Mouse (Mus musculus): Measurements from ENCODE around the gene Col1a1. TPM values are rescaled to one million over a fixed set of nuclear protein-coding genes. Genes with fewer than 3 reads are reported as not detected.

Gene Col1a1
- polyA plus RNA-seq, 1 experiment from 2014 or later: 37.8 TPM

DNA sequence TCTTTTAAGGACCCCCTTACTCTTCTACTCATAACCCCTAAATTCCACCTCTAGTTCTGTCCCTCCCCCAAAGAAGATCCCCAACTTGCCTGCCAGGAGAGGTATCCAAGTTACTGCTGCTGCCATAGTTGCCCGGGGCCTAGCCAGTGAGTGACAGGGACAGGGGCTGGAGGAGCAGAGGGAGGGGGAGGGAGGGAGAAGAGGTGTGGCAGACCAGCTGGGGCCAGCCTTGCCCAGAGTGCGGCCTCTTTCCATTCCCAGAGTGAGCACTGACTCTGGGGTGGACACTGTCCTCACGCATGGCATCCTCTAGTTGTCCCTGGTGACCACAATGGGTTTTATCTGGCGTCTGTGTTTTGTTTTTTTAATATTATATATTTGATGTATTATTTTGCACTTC lies 37.3 kb downstream of the Col1a1 start:
- no peak for ATAC-seq
- no peak overlapping the region for H3K27ac ChIP-seq (ENCODE audit: low read depth)
- no peaks in the 10 kb centered on the region for H3K9me3 ChIP-seq (ENCODE audit: low read length)
- H3K4me2 ChIP-seq (ENCODE audit: low read depth, low read length): no peak overlapping the region
- no peak overlapping the region for H3K4me3 ChIP-seq (ENCODE audit: low read depth, low read length)
- TF ChIP-seq EP300 (IDR thresholded peaks at IDR 0.05; ENCODE audit: low read depth) (no peak), CTCF (IDR thresholded peaks at IDR 0.05; ENCODE audit: low read depth) (no peak)
- WGBS (ENCODE audit: insufficient replicate concordance): 51% methylated on average over 4 of the region's 4 CpGs
- H3K9ac ChIP-seq (replicated peaks): no peak overlapping the region
- 0 out of 2 replicates have a peak, but pooled peaks cover 7% of the 10 kb centered on the region for H3K27me3 ChIP-seq (ENCODE audit: insufficient read depth, low read length)
- DNase-seq: no peak
- no peaks in the 10 kb centered on the region for H3K4me1 ChIP-seq (ENCODE audit: insufficient read depth)
- H3K36me3 ChIP-seq (replicated peaks; ENCODE audit: insufficient read depth, low read length): no peaks in the 10 kb centered on the region

DNA sequence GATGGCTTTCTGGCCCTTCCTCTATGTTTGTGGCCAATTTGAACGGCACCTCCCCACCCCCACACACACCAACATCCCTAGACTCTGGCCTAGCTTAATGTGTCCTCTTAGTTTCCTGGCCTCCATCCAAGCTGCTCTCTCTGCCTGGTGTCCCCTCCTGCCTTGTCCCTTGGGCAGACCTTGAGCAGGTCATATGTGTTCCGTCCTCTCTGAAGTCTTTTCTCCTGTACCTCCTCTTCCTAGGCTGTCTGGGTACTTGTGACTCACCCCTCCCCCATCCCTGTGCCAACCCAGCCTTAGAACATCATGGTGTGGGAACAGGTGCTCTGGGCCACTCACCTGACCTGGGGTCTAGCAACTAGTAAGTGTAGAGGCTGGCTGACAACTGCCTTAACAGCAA lies 38.9 kb downstream of the Col1a1 start:
- no peak for DNase-seq
- no peaks in the 10 kb centered on the region for H3K36me3 ChIP-seq (replicated peaks; ENCODE audit: insufficient read depth, low read length)
- no peaks in the 10 kb centered on the region for H3K9me3 ChIP-seq (ENCODE audit: low read length)
- H3K4me3 ChIP-seq (ENCODE audit: low read depth, low read length): no peak overlapping the region
- peaks cover 8% of the 10 kb centered on the region for H3K4me1 ChIP-seq (ENCODE audit: insufficient read depth)
- no peak for ATAC-seq
- no peak overlapping the region for H3K27ac ChIP-seq (ENCODE audit: low read depth)
- WGBS (ENCODE audit: insufficient replicate concordance): 72% methylated on average over 2 of the region's 2 CpGs
- no peak overlapping the region for H3K9ac ChIP-seq (replicated peaks)
- H3K4me2 ChIP-seq (ENCODE audit: low read depth, low read length): no peak overlapping the region
- TF ChIP-seq CTCF (IDR thresholded peaks at IDR 0.05; ENCODE audit: low read depth) (no peak), EP300 (IDR thresholded peaks at IDR 0.05; ENCODE audit: low read depth) (no peak)
- H3K27me3 ChIP-seq (ENCODE audit: insufficient read depth, low read length): 0 out of 2 replicates have a peak, but pooled peaks cover 3% of the 10 kb centered on the region

DNA sequence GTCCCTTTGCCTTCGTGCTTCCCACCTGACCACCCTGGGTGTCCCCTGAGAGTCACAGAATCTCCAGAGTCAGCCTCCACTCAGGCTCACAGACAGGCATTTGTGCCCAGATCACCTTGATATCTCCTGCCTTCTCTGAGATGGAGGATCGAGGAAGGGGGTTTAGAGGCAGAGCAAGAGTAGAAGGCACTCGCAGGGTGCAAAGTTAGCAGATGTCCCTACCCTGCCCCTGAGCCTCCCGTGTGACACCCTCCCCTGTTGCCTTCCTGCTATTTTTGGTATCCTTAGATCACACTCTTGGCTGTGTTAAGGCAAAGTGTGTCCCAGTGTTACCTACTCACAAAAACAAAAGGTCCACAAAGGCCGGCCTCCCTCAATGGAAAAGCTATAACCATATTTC lies 40.2 kb downstream of the Col1a1 start, which contains the start of gene Sgca:
Gene Sgca, minus strand, starts transcription at position 129 of the 400 bp plus-strand sequence.
- Histone ChIP-seq H3K4me3 (ENCODE audit: low read depth, low read length) (no peak within 1 kb of the TSS), H3K9ac (replicated peaks) (no peak within 1 kb of the TSS), H3K36me3 (replicated peaks; ENCODE audit: insufficient read depth, low read length) (no peaks in the 10 kb centered on the region), H3K27ac (ENCODE audit: low read depth) (no peak within 1 kb of the TSS), H3K4me1 (ENCODE audit: insufficient read depth) (peaks cover 8% of the 10 kb centered on the region), H3K4me2 (ENCODE audit: low read depth, low read length) (no peak within 1 kb of the TSS), H3K9me3 (ENCODE audit: low read length) (no peaks in the 10 kb centered on the region), H3K27me3 (ENCODE audit: insufficient read depth, low read length) (0 out of 2 replicates have a peak, but pooled peaks cover 2% of the 10 kb centered on the region)
- no peak for ATAC-seq
- no peak for DNase-seq
- no peak for TF ChIP-seq EP300 (IDR thresholded peaks at IDR 0.05; ENCODE audit: low read depth)
- TF ChIP-seq CTCF (IDR thresholded peaks at IDR 0.05; ENCODE audit: low read depth): no peak
- 76% methylated on average over 5 of the region's 5 CpGs for WGBS (ENCODE audit: insufficient replicate concordance)

DNA sequence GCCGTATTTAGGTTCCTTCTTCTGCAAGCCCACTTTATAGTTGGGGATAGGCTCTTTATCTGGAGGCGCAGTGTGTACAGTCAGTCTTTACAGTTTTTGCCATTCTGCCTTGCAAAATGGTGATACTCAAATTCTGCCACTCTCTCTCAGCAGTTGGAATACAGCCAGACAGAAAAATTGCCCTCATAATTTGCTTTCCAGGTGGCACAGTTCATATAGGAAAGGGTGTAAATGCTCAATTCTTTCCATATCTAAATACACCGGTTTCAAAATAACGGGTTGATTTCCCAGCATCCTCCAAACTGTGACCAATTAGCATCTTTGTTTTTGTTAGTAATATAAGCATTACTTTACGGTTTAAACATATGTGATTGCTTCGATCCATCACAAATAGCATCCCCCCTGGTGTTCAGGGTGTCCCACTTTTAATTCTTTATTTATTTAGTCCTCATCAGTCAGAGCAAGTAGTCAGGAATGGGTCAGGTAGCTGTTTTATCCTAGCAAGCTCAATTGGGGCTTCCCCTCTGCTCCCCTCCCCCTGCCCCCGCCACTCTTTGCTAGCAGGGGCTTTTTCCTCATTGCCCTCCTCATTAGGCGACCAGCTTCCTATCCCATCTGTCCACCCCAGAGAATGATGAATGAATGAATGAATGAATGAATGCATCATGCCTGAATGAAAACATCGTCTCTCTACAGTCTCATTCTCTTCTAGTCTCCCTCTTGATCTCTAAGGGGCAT lies 42.3 kb downstream of the Col1a1 start:
- Histone ChIP-seq H3K36me3 (replicated peaks; ENCODE audit: insufficient read depth, low read length) (no peaks in the 10 kb centered on the region), H3K27ac (ENCODE audit: low read depth) (no peak overlapping the region), H3K27me3 (ENCODE audit: insufficient read depth, low read length) (no peaks in the 10 kb centered on the region), H3K4me2 (ENCODE audit: low read depth, low read length) (peak overlapping the region; percentile 65), H3K4me3 (ENCODE audit: low read depth, low read length) (no peak overlapping the region), H3K9ac (replicated peaks) (no peak overlapping the region), H3K9me3 (ENCODE audit: low read length) (no peaks in the 10 kb centered on the region), H3K4me1 (ENCODE audit: insufficient read depth) (peaks cover 8% of the 10 kb centered on the region)
- WGBS (ENCODE audit: insufficient replicate concordance): 46% methylated on average over 9 of the region's 9 CpGs
- ATAC-seq (no peak), DNase-seq (no peak)
- no peak for TF ChIP-seq CTCF (IDR thresholded peaks at IDR 0.05; ENCODE audit: low read depth)
- TF ChIP-seq EP300 (IDR thresholded peaks at IDR 0.05; ENCODE audit: low read depth): 0 out of 2 replicates have a peak, but pooled peaks have one; percentile 43

DNA sequence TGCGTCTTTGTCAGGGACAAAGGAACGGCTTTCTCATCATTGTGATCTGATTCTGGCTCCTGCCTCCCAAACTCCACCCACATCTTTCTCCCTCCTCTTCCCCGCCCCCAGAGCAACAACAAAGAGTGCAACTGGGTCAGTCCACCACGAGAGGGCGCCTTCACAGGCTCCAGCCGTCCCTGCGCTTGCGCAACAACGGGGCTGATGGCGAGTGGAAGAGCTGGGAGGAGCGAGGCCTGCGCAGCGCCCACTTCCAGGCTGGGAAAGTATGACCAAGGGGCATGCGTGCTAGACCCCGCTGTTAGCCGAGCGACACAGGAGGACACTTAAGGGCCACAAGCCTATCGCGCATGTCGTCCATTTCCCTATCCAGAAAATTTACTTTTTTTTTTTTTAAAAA lies 42.9 kb downstream of the Col1a1 start:
- DNase-seq (peak; percentile 97), ATAC-seq (peak; percentile 92)
- Histone ChIP-seq H3K9ac (replicated peaks) (no peak overlapping the region), H3K27ac (ENCODE audit: low read depth) (no peak overlapping the region), H3K4me1 (ENCODE audit: insufficient read depth) (peaks cover 8% of the 10 kb centered on the region), H3K27me3 (ENCODE audit: insufficient read depth, low read length) (no peaks in the 10 kb centered on the region), H3K9me3 (ENCODE audit: low read length) (no peaks in the 10 kb centered on the region), H3K4me3 (ENCODE audit: low read depth, low read length) (peak overlapping the region; percentile 26), H3K4me2 (ENCODE audit: low read depth, low read length) (peak overlapping the region; percentile 65), H3K36me3 (replicated peaks; ENCODE audit: insufficient read depth, low read length) (no peaks in the 10 kb centered on the region)
- TF ChIP-seq CTCF (IDR thresholded peaks at IDR 0.05; ENCODE audit: low read depth): peak; percentile 100
- TF ChIP-seq EP300 (IDR thresholded peaks at IDR 0.05; ENCODE audit: low read depth): 0 out of 2 replicates have a peak, but pooled peaks have one; percentile 32
- WGBS (ENCODE audit: insufficient replicate concordance): under 1% methylated on average over 20 of the region's 20 CpGs

DNA sequence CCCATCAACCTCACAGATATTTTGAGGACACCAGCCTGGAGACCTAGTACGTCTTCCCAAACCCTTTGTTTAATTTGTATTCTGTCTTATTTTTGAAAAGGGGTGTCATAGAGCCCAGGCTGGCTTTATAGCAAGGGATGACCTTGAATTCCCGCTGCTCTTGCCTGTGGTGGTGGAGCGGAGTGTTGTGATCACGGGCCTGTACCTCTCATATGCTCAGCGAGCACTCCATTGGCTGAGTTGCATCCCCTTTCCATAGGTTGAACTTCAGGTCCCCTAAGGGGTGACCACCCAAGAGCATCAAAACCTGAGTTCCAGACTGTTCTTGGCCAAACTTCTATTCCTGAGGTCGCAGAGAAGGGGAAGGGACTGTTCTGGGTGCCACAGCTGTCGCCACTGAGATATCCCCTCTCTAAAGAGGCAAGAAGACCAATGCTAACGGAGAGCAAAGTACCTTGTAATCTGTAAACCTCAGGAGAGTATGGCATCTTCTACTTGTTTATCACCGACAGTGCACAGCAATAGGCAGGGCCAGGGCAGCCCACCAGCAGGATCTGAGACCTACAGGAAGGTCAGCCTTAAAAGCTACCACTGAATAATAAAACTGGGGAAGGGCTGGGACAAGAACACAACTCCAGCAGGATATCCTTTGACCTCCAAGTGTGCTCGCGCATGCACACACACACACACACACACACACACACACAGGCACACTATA lies 43.6 kb downstream of the Col1a1 start:
- no peak overlapping the region for H3K27ac ChIP-seq (ENCODE audit: low read depth)
- DNase-seq (no peak), ATAC-seq (peak; percentile 47)
- H3K4me2 ChIP-seq (ENCODE audit: low read depth, low read length): peak overlapping the region; percentile 65
- TF ChIP-seq CTCF (IDR thresholded peaks at IDR 0.05; ENCODE audit: low read depth): no peak
- 0 out of 2 replicates have a peak, but pooled peaks have one; percentile 19 for TF ChIP-seq EP300 (IDR thresholded peaks at IDR 0.05; ENCODE audit: low read depth)
- peak overlapping the region; percentile 26; the same call in 1 of the 2 replicates for H3K4me3 ChIP-seq (ENCODE audit: low read depth, low read length)
- H3K9me3 ChIP-seq (ENCODE audit: low read length): no peaks in the 10 kb centered on the region
- H3K27me3 ChIP-seq (ENCODE audit: insufficient read depth, low read length): no peaks in the 10 kb centered on the region
- H3K9ac ChIP-seq (replicated peaks): no peak overlapping the region
- WGBS (ENCODE audit: insufficient replicate concordance): 65% methylated on average over 11 of the region's 11 CpGs
- no peaks in the 10 kb centered on the region for H3K36me3 ChIP-seq (replicated peaks; ENCODE audit: insufficient read depth, low read length)
- H3K4me1 ChIP-seq (ENCODE audit: insufficient read depth): peaks cover 13% of the 10 kb centered on the region
